Mouse (Mus musculus): ENCODE data around the gene Rer1. TPM values are rescaled to one million over a fixed set of nuclear protein-coding genes. Genes with fewer than 3 reads are reported as not detected.
"Not testable (repeated sequence)": the region's sequence is repeated elsewhere in the genome, so short reads cannot be mapped to it uniquely, and the experiment has no call there.

The Rer1 gene
- total RNA-seq, 1 experiment from 2014 or later = 115 TPM

DNA sequence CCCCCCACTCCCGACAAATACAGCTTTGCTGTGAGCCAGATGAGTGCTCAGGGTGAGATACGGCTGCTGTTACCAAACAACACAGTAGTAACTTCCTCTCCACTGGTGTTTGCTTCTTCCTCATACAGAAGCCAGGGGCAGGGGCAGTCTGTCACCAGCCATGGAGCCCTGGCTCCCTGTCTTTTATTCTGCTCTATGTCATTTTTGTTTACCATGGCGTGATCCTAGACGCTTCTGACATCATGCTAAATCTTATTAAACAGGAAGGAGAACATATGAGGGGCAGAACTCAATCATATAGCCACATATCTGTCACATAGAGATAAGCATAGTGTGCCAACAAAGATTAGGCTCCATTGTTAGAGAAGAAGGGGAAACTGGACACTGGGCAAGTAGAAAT, 30.4 kb upstream of the Rer1 start:
- DNase-seq = no peak

DNA sequence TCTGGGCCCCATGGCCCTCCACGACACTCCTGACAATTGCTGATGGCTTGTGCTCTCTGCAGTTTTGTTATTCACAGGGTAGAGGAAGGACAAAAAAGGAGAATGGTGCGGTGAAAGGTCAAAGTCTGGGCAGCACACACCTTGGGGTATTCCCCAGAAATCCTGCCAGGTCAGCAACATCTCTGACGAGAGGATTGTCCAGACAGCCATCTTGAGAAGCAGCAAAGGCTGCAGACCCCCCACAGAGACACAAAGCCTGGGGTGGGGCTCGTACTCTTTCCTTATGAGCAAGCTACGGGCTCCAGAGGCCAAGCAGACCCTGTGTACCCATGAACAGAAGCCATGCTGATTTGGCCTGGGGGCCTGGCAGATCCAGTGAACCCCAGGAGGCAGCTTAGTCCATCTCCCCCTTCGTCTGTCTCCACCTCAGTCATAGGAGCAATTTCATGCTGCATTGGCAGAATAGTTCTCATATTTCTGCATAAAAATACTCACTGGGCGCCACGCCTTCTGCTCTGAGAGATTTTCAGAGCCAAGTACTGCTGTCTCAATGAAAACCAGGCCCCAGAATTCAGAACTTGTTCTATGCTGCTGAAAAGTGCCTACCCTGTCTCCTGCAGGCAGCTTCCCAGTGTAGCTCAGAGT, 27.7 kb upstream of the Rer1 start:
- DNase-seq = no peak

DNA sequence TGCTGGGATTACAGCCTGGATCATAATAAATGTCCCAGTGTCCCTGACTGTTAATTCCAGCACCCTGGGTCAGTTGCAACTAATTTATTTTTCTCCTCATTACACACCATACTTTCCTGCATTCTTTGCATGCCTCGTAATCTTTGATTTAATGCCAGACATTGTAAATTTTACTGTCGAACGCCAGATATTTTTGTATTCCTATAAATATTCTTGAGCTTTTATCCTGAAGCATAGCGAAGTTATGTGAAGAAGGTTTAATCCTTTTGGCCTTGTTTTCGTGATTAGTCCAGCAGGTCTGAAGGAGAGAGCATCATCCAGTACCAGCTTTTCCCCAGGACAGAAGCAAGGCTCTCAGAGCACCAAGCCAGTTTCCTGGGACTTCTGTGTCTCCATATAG, 23.3 kb upstream of the Rer1 start:
- DNase-seq = no peak

DNA sequence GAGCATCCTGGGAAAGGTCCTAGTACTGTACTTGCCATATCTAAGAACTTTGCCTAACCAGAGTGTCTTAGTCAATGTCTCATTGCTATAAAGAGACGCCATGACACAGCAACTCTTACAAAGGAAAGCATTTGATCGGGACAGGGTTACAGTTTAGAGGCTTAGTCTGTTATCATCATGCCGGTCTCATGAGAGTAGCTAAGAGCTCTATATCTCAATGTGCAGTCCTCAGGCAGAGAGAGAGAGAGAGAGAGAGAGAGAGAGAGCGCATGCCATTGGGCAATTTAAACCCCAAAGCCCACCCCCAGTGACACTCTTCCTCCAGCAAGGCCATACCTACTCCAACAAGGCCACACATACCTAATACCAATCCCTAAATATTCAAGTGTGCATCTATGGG, 21.7 kb upstream of the Rer1 start:
- no peak for DNase-seq

DNA sequence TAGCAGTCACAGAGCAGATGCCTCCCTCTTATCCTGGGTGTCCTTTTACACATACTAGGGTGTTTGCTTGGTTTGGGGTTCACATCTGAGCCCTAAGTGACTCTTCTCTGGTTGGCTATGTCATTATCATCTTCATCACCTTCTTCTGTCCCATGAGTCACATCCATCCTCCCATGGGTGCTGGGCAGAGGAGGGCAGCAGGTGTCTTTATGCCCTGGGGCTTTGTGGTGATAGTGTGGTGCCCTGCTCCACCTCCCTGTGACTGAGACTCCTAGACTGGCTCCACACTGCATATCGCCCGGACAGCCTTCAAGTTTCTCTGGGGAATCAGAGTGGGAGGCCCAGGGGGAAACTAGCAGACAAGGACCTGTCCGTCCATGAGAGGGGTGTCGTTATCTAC, 12.4 kb upstream of the Rer1 start:
- no peak for DNase-seq

DNA sequence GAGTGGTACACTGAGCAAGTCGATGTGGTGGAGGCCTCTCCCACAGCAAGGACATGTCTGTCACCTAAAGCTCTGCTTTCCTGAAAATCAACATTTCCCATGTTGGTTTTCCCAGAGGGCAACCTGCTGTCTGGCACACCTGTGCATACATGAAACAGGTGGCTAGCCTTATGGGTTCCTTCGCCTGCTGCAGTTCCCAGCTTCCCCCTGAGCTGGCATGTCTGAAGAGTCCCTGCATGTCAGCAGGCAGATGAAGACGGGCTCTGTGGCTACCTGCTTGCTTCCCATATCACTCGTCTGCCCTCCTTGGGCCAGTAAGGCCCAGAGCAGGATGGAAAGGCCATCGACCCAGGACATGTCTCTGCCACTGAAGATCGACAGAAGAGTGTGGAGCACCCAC, 11.3 kb upstream of the Rer1 start:
- DNase-seq = no peak

DNA sequence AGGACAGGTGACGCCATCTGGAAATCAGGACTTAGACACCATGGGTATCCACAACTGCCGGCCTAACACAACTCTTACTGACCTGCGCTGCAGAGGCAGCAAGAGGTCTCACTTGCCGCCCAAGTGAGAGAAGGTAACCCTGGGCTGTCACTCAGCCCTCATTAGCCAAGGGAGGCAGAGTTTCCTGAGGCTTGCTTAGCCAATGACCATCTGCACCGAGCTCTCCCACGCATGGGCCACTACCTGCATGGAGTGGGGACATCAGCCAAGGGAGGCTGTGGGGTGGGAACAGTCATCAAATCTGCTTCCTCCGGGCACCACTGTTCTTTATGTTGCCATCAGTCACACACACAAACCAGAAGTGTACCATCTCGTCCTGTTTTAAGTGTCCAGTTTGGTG, 9.8 kb upstream of the Rer1 start:
- no peak for DNase-seq

DNA sequence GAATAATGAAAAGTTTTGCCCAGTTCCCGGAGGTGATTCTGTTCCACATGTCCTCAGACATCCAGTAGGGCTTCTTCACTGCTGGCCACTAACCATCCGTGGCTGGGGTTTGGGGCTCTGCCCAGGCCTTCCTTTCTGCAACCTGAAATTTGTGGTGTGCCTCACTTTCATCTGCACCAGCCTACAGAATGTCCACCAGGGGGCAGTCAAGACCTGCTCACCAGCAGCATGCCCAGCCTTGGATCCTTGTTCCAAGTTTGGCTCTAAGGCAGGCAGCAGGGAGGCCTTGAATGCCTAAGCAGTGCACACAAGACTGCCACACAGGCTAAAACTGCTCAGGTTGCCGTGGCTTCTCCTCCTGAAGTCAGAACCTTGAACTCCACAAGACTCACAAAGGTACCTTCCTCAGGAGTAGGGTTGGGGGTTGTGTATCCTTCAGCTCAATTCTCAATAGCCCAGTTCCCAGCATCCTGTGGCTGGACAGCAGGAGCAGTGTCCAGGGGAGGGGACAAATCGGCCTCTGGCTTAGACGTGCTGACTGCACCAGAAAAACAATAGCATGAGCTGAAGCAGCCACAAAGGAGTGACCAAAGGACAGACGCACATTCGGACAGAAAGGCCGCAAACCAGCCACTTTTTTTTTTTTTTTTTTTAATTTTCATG, 9.2 kb upstream of the Rer1 start:
- DNase-seq = peak; percentile 82

DNA sequence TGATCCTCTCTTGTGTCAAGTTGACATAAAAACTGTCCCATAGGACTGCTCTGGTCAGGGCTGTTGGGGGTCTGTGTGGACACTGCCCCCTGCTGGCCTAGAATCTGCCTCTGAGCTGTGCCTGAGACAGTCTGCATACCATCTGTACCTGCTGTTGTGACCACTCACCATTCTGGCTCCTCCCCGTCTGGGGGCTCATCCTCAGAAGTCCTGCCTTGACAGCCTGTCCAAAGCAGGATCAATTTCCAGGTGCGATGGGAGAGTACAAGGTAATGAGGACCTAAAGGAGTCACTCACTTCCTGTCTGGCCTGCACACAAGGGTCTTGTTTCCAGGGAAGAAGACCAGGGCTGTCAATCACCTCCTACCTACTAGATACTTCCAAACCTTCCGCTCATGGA, 8.4 kb upstream of the Rer1 start:
- peak; percentile 64 for DNase-seq

DNA sequence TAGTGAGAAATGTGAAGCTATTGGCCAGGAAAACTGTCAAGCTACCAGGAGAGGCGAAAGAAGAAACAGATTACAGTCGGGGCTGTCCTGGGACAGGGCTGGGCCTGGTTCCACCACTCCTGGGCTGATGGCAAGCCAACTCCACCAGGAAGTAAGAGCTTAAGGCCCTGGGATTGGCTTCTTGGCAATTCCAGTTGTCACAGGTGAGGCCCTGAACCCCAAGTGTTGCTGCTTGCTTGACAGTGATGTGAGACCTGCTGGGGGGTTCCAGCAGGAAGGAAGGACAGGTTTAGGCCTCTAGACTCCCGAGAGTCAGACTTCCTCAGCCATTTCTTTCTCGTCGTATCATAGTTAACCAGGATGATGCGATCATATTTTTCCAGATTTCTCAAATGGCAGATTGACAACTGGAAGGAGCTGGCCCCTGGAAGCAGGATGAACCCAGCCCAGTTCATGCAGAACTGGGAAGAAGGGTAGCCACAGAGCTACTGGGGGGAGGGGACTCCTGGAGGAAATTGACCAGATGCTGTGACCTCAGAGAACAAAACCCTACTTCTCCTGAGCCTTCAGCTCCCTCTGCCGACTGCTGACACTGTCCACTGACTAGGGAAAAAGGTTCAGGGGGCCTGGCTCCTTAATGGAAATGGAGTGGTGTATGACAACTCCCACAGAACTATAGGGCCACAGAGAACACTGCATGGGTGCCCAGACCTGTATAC, 7.4 kb upstream of the Rer1 start:
- no peak for DNase-seq

DNA sequence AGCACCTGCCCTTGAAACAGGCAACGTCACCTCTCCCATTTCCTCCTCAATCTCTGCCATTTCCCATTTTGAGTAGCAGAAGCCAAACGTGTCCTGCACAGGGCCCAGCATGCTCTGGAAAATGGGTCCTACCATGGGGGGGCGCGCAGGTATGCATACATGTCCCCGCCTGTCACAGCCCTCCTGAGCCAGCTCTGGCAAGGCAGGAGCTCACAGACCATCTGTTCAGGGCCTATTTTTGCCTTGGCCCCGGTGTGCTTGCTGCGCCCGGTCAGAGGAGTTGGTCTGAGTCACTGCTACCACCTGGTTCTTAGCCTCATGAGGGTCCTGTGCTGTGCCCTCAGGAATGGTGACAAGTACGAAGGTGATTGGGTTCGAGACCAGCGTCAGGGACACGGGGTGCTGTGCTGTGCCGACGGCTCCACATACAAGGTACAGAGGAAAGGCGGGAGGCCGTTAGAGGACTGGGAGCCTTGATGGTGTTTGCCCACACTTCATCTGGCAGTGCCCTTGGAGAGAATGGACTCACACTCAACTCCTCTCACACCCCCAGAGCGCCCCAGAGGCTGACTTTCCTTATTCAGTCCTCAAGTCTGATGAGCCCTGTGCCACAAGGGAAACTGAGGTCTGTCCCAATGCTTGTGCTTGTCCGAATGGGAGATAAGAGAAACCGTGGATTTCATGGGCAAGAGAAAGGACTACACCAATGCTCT, 6.7 kb upstream of the Rer1 start:
- no peak for DNase-seq

DNA sequence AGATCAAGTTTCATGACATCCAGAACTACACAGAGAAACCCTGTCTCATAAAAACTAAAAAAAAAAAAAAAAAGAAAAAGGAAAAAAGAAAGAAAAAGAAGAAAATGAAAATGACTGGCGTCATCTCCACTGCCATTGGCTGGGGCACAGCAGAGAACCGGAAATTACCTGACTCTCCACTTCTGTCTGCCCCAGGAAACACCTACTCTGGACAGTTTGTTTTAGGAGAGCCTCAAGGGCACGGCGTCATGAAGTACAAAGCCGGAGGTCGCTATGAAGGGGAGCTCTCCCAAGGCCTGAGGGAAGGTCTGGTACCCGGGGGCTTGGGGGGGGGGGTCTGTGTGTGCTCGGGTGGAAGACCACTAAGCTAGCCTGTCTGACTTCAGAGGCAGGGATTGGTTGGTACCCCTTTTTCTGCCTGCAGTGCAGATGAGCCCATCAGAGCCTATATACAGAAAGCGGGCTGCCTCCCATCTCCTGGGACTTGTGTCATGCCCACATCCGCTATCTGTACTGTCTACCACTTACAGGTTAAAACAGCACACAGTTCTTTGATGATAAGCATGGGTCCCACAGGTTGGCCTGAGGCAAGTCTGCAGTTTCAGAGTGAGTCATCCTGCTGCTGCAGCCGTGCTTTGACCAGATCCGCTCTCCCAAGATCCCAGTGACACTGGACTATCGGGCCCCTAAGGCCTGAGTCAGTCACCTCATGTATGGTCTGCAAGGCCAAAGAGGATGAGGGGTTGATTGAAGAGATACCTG, 4.7 kb upstream of the Rer1 start:
- no peak for DNase-seq

DNA sequence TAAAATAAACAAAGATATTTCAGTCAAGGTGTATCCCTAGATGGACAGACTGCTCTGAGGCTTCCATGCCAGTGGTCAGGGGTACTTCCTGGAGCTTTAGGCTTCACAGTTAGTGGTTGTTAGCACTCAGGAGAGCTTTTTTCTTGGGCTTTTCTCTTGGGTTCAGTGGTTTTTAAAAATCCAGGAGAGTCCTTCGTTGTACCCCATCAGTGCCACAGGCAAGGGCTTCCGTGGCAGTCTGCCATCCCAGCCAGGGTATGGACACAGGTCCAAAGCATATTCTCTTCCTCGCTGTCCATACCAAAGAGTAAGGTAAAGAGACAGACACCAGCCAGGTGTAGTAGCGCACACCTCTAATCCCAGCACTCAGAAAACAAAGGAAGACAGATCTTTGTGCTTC, 4.0 kb upstream of the Rer1 start:
- DNase-seq = no peak

DNA sequence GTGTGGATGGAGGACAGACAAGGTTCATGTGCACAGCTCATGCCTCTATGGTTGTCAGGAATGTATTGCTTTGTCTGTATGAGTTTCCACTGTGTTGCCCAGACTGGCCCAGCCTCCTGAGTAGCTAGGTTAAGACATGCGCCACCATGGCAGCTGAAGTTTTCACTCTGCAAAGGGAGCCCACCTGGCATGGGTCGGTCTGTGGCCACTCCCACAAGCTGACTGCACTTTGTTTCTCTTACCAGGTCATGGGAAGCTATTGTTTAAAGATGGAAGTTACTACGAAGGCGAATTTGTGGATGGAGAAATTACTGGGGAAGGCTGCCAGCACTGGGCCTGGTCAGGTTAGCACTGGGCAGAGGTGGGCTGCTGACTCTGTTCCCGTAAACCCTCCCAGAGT, 3.1 kb upstream of the Rer1 start:
- DNase-seq = no peak

DNA sequence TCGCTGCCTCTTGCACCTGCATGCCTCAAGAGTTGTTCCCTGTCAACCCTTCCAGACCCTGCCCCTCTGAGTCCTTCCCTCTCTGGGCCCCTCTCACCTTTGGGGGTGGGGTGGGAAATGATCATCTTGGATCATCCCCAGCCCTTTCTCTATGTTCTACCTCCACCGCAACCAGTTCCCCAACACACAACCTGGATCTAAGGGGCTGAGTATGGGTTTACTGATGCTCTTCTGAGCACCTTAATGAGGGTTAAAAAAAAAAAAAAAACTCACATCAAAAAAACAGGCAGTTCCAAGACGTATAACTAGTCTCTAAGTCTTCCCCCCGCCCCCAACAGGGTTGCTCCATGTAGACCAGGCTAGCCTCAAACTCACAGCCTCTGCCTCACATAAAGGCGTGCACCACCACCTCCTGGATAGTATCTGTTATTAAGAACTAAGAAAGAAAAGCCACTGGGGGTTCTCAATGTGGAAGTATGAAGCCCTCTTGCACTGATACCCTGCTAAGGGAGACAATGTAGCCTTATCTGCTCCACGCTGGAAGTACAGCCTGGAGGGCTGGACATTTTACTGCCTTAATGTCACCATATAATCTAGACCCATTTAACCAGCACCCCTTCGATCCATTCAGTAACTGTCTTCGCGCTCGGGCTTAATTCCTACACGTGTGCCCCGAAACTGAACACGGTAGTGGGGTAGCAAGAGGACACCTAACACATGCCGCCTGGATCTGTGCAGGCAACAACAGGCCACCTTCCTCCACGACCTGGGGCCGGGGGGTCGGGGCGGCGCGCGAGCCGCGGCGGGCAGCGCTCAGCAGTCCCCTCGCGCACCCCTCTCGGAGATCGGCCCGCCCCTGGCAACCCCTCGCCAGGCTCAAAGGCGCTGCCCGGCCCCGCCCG, 725 bp downstream of the Rer1 start:
- DNase-seq = no peak

DNA sequence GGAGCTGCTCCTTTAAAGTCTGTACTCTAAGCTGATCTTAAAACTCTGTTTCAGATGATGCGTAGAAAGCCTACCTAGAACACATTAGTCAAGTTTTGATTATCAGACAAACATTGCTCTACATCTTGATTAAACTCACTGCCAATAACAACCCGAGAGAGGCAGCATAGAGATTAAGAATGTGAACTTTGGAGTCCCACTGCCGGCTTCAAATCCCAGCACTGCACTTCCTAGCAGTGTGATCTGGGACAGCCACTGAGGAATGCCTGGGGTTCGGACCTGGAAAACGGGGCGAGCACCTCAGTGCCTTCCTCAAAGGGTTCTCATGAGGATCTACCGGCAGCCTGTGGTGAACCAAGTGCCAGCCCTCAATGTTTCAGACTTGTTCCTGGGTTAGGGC, 1.8 kb downstream of the Rer1 start:
- DNase-seq = no peak

DNA sequence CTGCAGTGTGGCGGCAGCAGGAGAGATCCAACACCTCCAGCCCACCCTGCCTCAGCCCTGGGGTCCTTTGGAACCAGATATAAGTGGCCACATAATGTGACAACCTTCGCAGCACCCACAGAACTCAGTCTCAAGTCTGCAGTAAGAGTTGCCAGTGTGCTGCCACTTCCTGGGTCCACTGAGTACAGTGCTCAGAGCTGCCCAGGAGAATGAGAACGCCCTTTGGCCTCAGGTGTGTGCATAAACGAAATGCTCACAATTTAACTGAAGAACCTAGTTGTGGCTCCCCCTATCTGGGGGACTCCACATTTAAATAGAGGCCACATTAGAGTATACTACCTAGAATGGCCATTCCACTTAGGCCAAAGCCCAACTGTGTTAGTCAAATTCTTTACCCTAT, 2.6 kb downstream of the Rer1 start:
- DNase-seq = no peak

DNA sequence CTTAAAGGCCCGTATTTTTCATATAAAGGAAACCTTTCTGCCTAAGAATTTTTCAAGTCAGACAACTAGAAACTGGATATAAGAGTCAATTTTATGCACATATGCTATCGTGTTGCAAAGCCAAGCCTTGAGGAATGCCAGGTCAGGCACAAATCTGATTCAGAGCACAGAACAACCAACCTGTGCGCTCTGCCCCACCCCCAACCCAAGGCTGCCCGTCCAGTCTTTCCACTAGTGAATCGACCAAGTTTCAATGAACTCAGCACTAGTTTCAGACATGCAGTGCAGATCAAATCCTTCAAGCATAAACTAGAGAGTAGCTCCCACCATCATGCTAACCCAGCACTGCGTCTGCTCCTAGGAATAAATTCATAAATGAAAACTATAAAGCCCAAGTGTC, 6.5 kb downstream of the Rer1 start:
- DNase-seq = no peak

DNA sequence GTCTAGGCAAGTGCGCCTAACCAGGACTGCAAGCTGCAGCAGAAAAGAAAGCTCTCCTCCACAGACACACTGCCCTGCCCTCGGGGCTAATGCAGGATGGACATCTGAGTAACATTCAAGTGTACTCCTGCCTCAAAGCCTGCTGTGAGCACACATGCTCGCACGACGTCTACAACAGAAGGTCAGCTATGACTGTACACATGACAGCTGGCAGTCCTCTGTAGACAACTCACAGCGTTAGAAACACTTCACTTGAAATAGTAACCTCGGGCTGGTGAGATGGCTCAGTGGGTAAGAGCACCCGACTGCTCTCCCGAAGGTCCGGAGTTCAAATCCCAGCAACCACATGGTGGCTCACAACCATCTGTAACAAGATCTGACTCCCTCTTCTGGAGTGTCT, 7.4 kb downstream of the Rer1 start:
- not testable (repeated sequence) for DNase-seq

DNA sequence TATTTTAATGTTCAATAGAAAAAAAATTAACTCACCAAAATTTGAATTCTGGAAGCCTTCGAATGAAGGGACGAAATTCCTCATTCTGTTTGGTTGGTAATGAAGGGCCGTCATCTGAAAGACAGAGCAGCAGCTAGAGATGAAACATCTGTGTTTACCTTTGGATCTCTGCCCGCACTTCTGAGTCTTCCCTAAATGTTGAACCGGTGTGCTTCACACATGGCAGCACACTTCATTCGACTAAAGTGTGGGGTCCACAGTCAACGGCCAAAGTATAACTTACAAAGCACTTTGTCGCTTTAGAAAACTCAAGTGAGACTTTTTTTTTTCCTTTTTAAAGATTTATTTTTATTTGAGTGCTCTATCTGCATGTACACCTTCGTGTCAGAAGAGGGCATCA, 9.5 kb downstream of the Rer1 start:
- DNase-seq = no peak

DNA sequence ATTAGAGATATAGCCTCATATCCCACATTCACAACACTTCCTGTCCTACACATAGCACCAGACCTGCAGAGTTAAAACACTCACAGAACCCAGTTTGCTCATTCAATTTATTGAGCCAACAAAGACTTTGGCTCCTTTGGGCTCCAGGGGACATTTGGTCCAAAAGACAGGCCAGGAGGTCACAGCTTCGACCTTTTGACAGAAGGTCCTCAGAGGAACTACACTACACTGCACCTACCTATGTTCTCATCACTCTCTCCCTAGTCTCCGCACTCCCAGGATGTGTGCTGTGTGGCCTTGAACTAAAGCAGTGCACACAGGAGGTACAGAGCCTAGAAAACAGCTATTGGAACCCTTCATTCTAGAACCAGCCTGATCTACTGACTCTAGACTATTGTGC, 10.4 kb downstream of the Rer1 start:
- DNase-seq = no peak
